Mouse (Mus musculus): Measurements from ENCODE around the gene Kank4.
"Not testable (repeated sequence)": the region's sequence is repeated elsewhere in the genome, so short reads cannot be mapped to it uniquely, and the experiment has no call there.

Gene Kank4

DNA sequence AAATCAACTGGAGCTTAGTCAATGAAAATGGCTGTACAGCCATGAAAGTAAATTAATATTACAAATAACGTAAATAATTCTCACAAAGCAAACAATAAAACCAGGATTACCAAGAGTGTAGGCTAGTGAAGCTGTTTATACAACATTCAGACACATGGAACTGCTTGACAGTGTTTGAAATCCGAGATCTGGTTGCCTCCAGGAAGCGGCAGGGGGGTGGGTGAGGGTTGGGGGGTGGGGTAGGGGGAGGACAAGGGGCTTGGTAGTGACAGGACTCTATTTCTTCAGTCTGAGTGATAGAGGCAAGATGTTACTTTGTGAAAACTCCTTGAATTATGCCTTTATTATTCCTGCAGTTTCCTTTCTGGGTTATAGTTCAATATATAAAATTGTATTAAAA lies 9.4 kb upstream of the Kank4 start:
- DNase-seq = no peak

DNA sequence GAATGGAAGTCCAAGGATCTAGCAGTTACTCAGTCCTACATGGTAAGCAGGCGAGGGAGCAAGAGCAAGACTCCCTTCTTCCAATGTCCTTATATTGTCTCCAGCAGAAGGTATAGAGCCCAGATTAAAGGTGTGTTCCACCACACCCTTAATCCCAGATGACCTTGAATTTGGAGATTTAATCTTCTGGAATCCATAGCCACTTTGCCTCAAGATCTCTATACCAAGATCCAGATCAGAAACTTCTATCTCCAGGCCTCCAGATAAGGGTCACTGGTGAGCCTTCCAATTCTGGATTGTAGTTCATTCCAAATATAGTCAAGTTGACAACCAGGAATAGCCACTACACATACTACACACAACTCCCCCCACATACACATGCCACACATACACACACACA lies 6.4 kb upstream of the Kank4 start, which contains the start of gene I0C0044D17Rik:
I0C0044D17Rik (minus strand) TSS at position 101 of the 400 bp plus-strand sequence.
- not testable (repeated sequence) for DNase-seq

- no peak for DNase-seq
These were observed 5.7 kb upstream of the Kank4 start for GRCm38 (mm10) chr4:98823047-98823446.

DNA sequence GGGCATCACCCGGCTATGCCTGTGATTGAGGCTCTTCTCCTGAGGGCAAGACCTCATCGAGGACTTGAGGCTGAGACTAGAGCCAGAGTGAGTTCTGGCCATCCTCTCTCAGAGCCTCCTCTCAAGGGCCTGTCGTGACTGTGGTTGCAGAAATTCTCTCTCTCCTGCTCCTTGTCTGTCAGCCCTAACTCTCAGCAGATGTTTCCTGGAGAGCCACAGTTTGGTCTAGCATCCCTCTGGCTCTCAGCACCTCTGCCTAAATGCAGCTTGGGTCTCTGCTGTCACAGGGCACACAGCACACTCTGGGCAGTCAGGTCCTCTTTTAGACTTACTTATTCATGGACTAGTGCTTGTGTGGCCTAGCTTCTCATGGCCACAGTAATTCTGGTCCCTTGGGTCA lies 5.1 kb upstream of the Kank4 start:
- DNase-seq = no peak

DNA sequence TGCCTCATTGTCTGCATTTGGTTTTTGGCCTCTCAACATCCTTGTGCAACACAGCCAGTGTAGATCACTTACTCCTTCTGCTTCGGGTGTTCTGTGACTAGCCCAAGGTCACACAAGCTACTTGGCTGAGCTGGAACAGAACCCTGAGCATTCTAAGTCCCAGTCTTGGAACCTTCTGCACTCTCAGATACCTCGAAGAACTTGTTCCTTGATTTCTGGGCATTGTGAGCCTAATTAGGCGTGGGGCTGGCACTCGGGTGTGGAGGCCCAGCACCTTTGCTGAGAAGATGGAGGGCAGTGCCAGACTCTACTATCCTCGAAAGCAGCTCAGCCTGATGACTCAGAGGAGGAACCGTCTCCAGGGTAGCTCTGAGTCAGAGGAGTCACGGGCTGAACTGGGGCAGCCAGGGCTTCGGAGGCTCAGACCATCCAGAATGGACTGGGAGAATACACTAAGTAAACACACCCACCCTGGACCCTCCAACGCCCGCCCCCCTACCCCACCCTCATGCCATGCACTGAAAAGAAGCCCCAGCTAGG lies 1.9 kb upstream of the Kank4 start:
- no peak for DNase-seq

DNA sequence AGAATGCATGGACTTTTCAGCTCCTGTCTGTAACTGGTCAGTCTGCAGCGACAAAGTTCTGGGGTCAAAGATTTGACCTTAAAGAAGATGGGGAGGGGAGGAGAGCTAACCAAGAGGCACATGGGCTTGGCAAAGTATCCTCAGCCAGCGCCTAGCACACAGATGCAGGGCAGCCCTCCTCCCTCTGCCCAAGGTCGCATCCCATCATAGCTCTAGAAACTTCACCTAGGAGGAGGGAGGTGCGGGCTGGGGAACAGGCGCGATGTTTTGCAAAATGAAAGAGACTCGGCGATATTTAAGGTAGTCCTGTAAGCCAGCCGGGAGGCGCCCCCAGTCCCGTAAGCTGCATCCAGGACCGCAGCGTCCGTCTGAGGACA lies 542 bp downstream of the Kank4 start:
- no peak for DNase-seq

GRCm38 (mm10) chr4:98806306-98806705 lies 11.0 kb downstream of the Kank4 start:
- DNase-seq = no peak

- no peak for DNase-seq
These were observed 11.9 kb downstream of the Kank4 start for GRCm38 (mm10) chr4:98805291-98806048.

DNA sequence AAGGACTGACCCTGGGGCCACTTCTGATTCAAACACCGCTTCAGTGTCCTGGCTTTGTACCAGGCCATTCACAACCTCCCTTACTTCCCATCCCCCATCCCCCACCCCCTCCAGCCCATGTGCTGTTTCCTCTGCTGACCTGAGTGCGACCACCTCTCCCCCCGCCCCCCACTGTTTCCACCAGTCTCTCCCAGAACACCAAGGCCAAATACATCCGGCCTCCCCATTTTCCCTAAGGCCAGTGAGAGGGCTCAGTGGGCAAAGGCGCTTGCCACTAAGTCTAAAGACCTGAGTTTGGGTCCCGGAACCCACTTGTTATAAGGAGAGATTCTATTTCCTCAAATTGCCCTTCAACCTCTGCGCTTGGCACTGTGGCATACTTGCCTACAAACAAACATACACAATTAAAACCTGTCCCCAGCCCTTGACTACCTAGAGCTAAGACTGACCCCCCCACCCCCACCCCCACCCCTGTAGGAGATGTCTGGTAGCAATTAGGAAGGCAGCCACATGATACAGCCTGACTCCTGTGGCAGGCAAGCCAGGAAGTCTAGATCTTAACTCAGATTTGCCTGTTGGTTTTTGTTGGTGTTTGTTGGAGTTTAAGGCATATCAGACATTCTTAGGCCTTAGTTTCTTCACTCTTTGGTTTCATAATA lies 12.7 kb downstream of the Kank4 start:
- DNase-seq = no peak

DNA sequence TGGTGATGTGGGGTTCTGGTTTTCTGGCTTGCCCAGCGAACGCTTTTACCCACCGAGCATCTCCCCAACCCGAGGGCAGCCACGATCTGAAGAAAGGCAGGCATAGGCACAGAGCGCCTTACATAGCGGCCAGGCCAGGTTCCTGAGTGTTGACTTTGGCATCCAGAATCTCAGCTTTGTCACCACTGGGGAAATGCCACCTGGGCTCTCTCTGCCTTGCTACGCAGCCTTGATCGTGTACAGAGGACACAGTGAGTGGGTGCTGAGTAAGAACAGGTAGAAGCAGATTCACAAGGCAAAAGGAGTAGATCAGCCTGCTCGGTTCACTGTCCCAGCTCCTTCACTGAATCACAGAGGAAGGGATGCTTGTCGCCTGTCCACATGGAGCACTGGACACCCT lies 15.6 kb downstream of the Kank4 start:
- no peak for DNase-seq

DNA sequence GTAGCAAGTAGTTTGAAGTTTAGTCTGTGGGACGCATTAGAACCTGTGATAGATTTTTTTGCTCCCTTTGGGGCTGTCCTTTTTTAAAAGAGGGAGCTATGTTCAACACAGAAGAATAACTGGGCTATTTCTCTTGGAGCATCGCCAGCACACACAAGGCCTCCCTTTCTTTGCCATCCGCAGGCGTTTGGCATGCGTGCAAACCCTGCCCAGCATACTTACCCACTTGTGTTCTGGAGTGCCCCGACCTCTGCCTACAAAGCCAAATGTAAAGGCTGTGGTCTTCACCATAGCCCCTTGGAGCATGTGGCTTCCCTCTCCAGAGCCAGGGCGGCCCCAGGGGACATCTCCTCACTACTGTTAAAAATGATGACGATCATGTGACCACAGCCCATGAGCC lies 16.5 kb downstream of the Kank4 start:
- DNase-seq = no peak

DNA sequence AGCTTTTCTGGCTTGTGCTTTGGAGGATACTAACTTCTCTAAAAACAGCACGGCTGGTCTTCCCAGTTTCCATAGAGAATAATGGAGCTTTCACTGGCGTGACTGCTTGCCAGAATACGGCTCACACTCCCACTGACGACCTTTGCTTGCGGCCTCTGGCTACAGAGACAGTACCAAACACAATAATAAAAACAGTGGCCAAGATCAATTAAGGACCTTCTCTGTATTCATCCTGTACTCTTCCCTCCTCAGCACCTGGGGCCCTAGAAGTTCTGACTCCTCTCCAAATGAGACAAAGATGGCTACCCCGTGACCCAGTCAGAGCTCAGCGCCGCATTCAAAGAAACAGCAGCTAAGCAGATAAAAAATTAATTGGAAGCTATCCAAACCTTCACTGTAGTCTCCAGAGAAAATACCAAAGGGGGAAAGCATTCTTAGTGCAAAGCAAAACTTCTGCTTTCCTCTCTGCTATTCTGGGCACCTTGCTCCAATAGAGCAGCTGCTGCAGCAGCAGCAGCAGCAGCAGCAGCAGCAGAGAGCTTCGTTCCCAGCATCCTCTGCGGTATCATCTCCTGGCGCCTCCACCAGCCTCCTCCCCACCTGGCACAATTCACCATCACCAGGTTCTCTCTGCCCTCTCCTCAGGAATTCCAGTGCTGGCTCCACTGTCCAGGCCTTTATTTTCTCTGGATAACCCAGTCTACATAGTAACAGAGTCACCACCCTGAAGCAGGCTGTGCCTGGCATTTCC lies 20.6 kb downstream of the Kank4 start:
- DNase-seq = peak; percentile 57

DNA sequence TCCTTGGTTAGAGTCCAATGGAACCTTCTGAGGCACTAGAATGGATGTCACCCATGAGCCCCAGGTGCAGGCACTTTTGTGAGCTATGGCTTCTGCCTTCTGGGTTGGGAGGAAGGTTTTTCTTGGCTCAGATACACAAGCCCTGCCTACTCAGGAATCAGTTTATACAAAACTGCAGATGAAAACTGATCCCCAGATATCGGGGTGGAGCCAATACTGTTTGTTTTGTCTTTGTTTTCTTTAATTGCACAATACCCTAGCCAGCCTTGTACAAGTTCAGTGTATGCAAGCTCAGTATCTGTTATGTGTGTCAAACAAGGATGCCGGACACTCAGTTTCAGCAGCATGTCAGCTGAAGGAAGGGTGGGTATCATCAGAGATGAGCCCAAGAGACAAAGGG lies 22.1 kb downstream of the Kank4 start:
- DNase-seq = no peak

DNA sequence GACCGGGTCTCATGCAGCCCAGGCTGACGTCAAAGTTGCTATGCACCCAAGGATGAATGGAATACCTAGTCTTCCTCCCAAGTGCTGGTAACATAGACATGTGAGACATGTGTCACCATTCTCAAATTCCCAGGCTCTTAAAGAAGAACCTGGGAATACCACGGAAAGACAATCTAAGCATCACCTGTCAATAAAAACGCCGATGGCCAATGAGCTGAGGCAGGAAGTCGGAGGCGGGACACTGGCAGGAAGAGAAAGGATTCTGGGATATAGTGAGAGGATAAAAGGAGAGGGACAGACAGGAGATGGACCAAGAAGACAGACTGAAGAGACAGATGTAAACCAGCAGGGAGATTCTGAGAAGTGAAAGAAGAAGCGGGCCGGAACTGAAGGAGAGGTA lies 23.9 kb downstream of the Kank4 start:
- no peak for DNase-seq

GRCm38 (mm10) chr4:98790721-98791120 lies 26.6 kb downstream of the Kank4 start:
- DNase-seq = no peak

GRCm38 (mm10) chr4:98789861-98790311 lies 27.5 kb downstream of the Kank4 start:
- DNase-seq = peak; percentile 55

DNA sequence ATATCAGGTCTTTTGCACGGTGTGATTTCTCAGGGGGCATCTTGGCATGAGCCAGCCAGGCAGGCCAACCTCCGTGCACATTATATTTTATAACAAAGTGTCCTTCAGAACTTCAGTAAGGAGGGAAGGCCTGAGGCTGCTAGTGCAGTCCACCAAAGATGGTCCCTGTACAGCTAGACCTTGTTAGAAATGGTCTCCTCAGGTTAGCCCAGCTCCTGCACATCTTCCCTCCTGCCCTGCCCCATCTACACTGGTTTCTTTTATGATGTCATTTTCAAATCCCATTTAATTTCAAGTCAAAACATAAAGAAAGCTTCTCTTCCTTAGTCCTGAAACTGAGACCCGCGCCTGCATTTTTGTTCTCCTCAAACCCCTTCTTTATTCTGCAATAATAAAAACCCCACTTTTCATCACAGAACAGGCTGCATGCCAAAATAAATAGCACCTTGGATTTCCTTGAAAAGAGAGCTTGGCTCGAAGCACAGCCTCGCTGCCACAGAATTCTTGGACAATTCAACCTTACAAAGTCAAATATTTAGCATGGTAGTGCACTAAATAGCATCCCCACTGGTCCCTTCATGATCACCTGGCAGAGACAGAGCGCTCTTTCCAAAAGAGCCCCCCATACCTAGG lies 28.1 kb downstream of the Kank4 start:
- no peak for DNase-seq

DNA sequence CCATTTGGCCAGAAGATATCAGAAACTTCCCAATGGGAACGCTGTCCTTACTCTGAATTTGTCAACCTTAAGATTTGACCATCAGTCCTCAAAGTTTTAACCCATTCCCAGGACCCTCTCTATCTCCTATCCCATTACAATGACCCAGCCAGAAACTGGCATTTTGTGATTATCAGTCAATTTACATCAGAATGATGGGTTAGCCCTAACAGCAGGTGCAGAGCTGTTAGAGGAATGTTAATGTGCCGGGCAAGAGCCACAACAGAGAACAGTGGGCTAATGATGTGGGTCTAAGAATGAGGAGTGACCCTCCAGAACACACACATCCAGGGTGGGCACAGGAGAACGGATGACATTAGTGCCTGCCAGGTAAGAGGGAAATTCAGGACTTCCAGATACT lies 31.1 kb downstream of the Kank4 start:
- DNase-seq = no peak

DNA sequence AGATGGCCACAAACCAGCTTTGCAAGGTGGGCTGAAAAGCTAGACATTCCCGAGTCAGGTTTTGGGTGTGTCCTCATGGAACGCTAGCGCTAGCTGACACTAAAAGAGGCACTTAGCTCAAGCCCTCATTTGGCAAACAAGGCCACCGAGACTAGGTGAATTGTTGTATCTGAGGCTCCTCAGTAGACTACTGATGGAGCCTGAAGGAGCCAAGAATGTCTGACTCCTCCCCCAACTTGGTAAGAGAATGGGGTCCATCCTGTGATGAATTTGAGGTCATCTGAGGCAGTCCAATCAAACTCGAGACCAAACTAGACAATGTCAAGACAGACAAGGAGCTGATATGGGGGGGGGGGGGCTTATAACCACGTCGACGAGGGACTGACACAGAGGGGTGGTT lies 31.5 kb downstream of the Kank4 start:
- no peak for DNase-seq

DNA sequence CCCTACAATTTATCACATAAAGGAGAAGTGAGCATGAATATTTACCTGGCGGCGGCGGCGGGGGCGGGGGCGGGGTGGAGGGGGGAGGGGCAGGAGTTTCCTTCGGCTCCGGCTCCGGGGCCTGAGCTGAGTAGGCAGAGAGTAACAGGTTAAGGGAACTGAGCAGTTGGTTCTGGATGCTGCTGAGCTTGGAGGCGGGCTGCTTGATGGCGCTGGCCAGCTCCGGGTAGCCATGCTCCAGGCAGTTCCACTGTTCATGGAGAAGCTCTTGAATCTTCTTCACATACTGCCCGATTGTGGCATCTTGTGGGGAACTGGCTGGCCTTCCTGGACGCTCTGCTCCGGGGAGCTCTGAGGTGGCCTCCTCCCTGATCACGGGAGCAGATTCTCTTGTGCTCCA lies 39.1 kb downstream of the Kank4 start:
- no peak for DNase-seq

DNA sequence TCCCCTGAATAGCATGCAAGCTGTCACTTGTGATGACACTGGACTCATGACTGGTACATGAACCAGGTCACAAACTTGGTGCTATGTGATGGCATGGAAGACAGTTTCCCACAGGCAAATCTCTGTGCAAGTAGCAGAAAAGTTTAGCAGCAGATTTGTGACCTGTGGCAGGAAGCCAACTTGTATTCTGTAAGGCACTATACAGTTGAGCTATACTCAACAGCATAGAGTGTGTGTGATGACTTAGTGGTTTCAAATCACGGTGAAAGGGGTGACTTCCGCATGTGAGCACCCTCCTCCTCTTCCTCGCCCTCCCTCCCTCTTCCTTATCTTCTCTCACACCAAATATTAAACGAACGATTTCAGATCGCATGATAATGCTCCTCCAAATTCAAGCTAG lies 39.9 kb downstream of the Kank4 start:
- no peak for DNase-seq

GRCm38 (mm10) chr4:98776721-98777427 lies 40.5 kb downstream of the Kank4 start:
- no peak for DNase-seq

Data from lung, postnatal 10 days (tissue).